Mouse (Mus musculus): ENCODE results near the gene Esr2. TPM values are rescaled to one million over a fixed set of nuclear protein-coding genes. Genes with fewer than 3 reads are reported as not detected.

Gene Esr2
- polyA plus RNA-seq (2014; fragmentation: Illumina TruSeq; extraction: RNeasy Lipid Tissue Mini Kit (QIAGEN cat#74804); ENCODE audit: low read depth, low replicate concordance) = 0.12 TPM

DNA sequence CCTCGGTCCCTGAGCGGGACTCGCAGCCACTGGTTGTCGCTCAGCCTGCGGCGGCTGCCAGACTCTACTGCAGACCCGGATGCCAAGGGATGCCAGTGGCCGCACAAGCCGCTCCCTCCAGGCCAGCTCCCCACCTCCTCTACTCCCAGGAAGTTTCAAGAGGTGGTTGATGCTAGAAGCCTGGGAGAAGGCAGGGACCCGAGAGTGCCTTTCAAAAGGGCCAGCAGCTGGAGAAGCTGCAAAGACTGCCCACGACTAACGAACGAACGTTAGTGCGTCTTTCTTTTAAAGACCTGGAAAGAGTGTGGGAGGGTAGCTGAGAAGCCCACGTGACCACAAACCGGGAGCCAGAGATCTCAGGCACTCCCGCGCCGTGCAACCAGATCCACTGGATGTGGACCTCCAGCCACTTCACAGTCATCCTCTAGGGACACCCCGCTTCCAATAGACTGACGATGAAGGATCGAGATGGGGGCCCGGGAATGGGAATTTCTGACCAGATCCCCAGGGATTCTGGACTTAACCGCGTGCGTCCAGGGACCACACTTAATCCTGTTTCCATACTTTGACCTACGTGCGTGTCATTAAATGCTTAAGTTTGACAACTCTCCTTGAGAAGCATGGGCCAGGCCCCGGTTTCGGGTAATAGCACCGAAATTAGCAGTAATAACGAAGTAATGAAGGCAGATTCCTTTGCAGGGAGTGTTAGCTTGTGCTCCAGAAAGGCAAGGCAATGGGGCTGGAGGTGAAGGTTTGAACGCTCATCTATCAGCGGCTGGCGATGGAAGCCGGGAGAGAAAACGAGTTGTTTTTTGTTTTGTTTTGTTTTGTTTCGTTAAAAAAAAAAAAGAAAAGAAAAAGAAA, at the start of gene Esr2:
TSS of gene Esr2 (minus strand) at position 260 of the 864 bp plus-strand sequence.

Other genes with a start within 250 kb of the Esr2 start
- not detected for gene Tex21, start 69.5 kb upstream of the Esr2 start, polyA plus RNA-seq (2014; fragmentation: Illumina TruSeq; extraction: RNeasy Lipid Tissue Mini Kit (QIAGEN cat#74804); ENCODE audit: low read depth, low replicate concordance)
- gene Mthfd1, start 78.0 kb upstream of the Esr2 start, polyA plus RNA-seq (2014; fragmentation: Illumina TruSeq; extraction: RNeasy Lipid Tissue Mini Kit (QIAGEN cat#74804); ENCODE audit: low read depth, low replicate concordance) = 102 TPM
- gene Akap5, start 147.6 kb upstream of the Esr2 start, polyA plus RNA-seq (2014; fragmentation: Illumina TruSeq; extraction: RNeasy Lipid Tissue Mini Kit (QIAGEN cat#74804); ENCODE audit: low read depth, low replicate concordance) = 0.40 TPM
- gene Zbtb25, start 192.3 kb upstream of the Esr2 start, polyA plus RNA-seq (2014; fragmentation: Illumina TruSeq; extraction: RNeasy Lipid Tissue Mini Kit (QIAGEN cat#74804); ENCODE audit: low read depth, low replicate concordance) = 14.6 TPM
- gene Zbtb1, start 193.0 kb upstream of the Esr2 start, polyA plus RNA-seq (2014; fragmentation: Illumina TruSeq; extraction: RNeasy Lipid Tissue Mini Kit (QIAGEN cat#74804); ENCODE audit: low read depth, low replicate concordance) = 8.0 TPM
- gene Hspa2, start 226.9 kb upstream of the Esr2 start, polyA plus RNA-seq (2014; fragmentation: Illumina TruSeq; extraction: RNeasy Lipid Tissue Mini Kit (QIAGEN cat#74804); ENCODE audit: low read depth, low replicate concordance) = 5.1 TPM
- gene Ppp1r36, start 240.3 kb upstream of the Esr2 start, polyA plus RNA-seq (2014; fragmentation: Illumina TruSeq; extraction: RNeasy Lipid Tissue Mini Kit (QIAGEN cat#74804); ENCODE audit: low read depth, low replicate concordance) = 0.49 TPM